Mouse (Mus musculus): ENCODE data around the gene Mmp7. TPM values are rescaled to one million over a fixed set of nuclear protein-coding genes. Genes with fewer than 3 reads are reported as not detected.

Mmp7 gene
- total RNA-seq, 2 experiments from 2014 or later, result not detected

- no peak for DNase-seq (ENCODE audit: extremely low spot score in 1 of 2, low spot score in 1 of 2)
These were observed 37.1 kb downstream of the Mmp7 start for GRCm38 (mm10) chr9:7728997-7729396.

GRCm38 (mm10) chr9:7742696-7743095 is 50.8 kb downstream of the Mmp7 start:
- no peak for DNase-seq (ENCODE audit: extremely low spot score in 1 of 2, low spot score in 1 of 2)

- no peak for DNase-seq (ENCODE audit: extremely low spot score in 1 of 2, low spot score in 1 of 2)
These were observed 52.3 kb downstream of the Mmp7 start for GRCm38 (mm10) chr9:7744156-7744555.

GRCm38 (mm10) chr9:7748881-7749280 is 57.0 kb downstream of the Mmp7 start:
- DNase-seq (ENCODE audit: extremely low spot score in 1 of 2, low spot score in 1 of 2), result no peak

Other genes starting within 250 kb of the Mmp7 start
- gene Mmp3, start 246.3 kb upstream of the Mmp7 start, total RNA-seq (2021), result not detected
- gene Mmp10, start 189.7 kb upstream of the Mmp7 start, total RNA-seq (2021), result not detected
- gene Mmp8, start 133.6 kb upstream of the Mmp7 start, total RNA-seq (2021), result not detected
- not detected for gene Mmp27, start 120.7 kb upstream of the Mmp7 start, total RNA-seq (2021)
- not detected for gene Mmp20, start 63.9 kb upstream of the Mmp7 start, total RNA-seq (2021)
- gene Tmem123, start 72.0 kb downstream of the Mmp7 start, total RNA-seq (2021), result 10 to 100 TPM; 13.6 to 14.8 TPM
- gene Birc2, start 145.0 kb downstream of the Mmp7 start, total RNA-seq (2021), result 10 to 100 TPM; 35.0 to 36.2 TPM
- gene Birc3, start 181.1 kb downstream of the Mmp7 start, total RNA-seq (2021), result 1 to 10 TPM; 1.3 to 1.6 TPM

Measured in layer of hippocampus, postnatal 25 days (tissue).